Mouse (Mus musculus) thymus, postnatal 10 days (tissue): ENCODE measurements around the gene Aatk.

Experiments
- DNase-seq, 2 experiments: peaks; one replicate each; pipeline ENCODE4 v3.0.0; 2021; ENCODE audit warnings: low spot score in 2 of 2

Gene Aatk

DNA sequence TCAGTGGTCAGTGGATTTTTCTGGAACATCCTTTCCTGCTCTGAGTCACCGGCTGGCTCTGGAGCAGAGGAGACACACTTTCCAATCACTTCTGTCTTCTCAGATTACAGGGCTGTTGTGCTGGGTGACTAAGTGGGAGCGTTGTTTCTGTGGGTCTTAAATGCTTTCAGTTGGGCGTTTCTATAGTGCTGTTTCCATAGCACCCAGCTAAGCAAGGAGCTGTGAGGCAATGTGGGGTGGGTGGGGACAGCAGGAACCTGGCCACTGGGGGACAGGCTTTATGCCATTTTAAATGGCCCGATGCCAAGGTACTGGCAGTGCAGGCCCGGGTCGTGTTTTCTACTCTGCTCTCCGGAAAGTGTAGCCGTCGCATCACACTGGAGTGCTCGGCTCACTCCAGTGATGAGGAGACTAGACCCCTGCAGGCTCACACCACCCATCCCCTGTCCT lies 57.8 kb downstream of the Aatk start:
- DNase-seq, result no peak

DNA sequence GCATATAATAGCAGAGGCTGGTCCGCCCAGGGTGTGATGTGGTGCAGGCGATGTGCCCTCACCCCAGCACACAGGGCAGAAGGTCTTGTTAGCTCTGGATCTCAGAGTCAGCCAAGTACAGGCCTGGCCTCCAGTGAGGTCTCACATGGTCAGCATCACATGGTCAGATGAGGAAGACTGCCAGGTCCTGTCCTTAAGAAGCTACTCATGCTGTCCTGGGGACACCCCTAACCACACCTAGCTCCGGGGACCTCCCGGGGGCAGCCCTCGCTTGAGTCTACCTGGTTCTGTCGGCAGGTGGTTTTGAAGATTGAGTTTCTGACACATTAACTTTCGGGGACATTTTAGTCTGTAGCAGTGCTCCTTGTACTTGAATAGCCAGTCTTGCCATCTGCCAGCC lies 58.6 kb downstream of the Aatk start:
- no peak for DNase-seq

DNA sequence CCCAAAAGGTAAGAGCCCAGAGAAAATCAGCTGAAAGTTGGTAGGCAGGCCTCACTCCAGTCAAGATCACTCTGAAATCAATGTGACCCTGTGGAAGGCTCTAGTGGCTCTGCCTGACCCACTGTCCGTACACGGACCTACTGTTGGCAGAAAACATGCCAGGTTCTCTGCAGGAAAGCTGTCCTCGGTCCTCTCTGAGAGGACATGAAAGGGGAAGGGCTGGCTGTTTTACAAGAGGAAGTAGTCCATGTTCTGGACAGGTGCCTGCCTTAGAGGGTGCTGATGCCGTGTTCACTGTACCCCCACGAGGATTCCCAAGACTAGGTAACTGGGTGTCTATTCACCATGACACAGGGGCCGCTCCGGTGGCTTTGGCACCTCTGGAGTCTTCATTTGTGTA lies 59.1 kb downstream of the Aatk start:
- no peak for DNase-seq

DNA sequence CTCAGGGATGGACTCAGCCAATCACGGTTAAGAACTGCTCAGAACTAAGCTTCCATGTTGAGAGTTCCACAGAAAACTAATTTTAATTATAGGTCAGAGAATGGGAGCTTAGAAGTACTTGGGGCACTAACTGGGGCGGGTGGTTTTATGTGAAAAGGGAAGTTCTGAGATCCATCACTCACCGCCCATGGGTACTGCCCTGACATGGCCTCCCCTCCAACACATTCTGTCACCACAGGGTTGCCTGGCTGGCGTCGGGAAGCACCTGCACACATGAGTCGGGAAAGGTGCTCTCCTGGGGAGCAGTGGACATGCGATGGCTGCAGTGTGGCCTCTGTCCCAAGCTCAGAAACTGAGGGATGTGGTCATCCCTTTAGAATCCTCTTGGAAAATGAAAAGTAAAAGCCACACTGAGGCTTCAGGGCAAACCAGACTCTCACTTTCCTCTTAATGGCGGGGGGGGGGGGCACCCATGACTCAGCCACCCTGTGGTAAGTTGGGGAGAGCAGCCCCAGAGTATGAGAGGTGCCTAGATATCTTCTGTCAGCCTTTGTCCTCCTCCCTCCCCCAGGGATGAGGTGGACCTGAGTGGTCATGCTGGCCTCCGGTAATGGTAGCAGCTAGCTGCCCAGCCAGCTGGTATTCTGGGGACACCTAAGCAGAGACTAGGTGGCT lies 60.1 kb downstream of the Aatk start:
- DNase-seq, result no peak

DNA sequence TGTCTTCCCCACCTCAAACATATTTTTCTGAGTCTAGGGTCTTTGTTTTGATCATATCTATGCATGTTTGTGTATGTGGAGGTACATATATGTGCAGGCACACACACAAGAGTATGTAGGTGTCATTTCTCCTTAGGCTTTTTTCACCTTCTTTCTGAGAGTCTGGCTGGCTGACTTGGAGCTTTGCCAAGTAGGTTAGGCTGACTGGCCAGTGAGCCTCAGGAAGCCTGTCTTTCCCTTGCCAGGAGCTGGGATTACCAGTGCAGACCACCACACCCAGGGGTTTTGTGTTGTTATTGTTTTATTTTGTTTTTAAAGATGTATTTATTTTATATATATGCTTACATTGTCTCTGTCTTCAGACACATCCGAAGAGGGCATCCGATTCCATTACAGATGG lies 63.8 kb downstream of the Aatk start:
- no peak for DNase-seq

DNA sequence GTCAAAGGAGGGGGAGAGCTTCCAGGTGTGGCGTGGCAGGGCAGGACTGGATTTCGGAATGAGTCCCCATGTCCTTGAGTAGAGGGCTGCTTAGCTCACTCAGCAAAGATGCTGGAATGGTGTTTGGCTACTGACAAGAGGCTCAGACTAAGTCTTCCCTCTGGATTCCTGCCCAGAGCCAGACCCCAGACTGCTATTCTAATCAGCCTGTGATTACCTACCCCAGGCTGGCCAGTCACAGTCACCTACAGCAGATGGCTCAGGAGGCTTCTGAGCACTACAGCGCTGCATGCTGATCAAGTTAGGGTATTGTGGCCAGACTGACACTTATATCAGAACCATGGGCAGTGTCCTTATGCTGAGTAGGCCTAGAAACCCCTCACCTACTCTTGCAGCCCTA lies 64.7 kb downstream of the Aatk start:
- no peak for DNase-seq

DNA sequence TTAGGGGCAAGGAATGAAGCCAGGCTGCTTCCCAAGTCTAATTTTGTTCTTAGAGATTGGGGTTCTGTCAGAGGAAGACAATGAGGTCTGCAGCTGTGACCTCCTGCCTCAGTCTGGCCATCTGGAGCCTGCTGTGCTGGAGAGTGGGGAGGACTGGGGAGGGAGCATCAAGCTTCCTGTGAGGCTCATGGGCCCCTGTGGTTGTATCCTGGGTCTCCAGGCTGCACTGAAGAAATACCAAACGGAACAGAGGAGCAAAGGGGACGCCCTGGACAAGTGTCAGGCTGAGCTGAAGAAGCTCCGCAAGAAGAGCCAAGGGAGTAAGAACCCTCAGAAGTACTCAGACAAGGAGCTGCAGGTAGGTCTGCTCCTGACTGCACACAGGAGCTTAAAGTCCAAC lies 65.2 kb downstream of the Aatk start:
- no peak for DNase-seq

DNA sequence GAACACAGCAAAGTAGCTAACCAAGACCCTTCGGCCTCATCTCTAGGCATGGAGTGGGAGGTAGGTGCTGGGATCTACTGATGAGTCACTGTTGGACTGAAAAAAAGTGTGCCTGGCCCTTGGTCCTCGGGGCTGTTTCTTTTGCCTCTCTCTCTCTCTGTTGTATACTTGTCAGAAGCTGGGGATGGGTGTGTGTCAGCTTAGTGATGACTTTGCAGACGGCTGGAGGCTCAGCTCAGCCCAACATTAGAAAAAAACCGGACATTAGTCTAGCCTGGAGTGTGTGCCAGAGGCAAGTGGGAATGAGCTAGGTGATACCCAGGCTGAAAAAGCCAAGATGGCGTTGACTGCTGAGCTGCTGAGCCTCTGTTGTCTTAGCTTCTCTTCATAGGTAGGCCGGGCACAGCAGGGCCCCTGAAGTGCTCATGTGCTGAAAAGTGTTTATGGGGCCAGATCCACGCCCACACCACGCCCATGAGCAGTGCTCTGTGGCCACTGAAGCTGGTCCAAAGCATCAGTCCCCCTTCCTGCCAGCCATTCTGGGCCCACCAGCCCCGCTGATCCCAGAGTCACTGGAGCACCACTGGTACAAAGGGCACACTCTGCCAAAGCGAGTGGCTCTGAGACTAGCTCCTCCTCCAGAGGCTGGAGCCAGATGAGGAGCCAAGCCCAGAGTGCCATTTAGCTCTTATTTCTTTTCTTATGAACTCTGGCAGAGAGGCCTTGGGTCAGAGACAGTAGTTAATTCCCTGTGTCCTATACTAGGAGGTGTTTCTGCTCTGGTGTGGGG lies 67.2 kb downstream of the Aatk start:
- no peak for DNase-seq

DNA sequence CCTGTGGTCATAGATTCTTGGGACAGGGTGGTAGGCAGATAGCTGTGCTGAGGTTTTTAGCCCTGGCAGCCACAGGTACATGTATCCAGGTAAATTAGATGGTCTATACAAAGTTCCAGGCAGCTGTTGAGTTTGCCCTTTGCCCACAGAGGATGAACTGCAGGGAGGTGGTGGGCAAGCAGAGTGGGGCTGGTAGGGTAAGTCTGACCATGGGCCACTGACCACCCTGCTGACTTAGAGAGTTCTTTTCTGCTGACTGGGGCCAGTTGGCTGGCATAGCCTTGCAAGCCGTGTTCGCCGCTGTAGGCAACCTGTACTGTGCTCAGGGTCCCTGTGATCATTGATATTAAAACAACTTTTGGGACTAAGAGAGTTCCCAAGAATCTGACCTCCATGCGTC lies 68.3 kb downstream of the Aatk start:
- DNase-seq, result no peak

DNA sequence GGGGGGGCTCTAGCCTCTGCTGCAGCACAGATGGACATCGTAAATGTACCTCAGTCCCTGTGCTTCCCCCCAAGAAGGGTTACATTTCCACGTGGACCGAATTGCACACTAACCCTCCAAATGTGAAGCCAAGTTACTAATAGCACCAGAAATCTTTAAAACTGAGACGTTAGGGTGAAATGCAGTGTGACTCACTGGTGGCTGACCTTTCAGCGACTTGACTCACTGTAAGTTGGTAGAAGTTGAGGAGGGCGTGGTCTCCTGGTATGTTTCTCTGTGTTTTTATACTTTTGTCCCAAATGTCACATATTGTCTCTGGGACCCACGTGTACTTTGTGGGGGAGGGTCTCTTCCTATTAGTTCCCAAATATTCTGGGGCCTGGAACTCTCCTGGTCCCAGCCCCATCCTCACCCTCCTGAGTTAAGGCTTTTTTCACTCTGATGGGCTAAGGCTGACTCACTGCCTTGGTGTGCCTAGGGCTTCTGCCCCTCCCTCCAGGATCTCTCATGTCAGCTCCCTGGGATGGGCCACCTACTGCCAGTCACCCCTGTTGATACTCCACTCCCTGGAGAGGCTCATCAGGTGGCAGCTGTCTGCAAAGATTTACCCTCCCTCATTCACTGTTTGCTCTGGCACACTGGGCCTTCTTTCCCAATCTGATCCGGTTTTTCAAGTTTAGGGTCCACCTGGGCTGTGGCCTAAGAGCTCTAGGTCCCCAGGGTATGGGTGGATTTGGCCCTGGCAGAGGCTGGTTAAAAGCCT lies 71.0 kb downstream of the Aatk start:
- DNase-seq, result no peak

DNA sequence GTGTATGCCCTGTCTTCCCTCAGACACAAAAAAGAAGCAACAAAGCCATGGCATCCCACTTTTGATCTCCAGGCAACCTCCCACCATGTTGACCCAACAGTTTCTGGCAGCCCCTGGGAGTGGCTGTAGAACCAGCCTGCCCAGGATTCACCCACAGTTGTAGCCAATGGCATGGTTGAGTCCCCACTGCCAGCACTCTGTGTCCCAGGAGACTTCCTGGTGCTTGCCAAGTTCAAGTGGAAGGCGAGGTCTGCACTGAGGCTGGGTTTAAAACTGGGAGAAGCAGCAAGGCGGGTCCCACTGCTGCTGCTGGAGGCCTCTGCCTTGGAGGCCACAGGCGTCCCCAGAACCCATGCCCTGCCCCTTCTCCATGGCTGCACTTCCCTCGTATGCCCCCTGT lies 73.2 kb downstream of the Aatk start:
- DNase-seq, result no peak

DNA sequence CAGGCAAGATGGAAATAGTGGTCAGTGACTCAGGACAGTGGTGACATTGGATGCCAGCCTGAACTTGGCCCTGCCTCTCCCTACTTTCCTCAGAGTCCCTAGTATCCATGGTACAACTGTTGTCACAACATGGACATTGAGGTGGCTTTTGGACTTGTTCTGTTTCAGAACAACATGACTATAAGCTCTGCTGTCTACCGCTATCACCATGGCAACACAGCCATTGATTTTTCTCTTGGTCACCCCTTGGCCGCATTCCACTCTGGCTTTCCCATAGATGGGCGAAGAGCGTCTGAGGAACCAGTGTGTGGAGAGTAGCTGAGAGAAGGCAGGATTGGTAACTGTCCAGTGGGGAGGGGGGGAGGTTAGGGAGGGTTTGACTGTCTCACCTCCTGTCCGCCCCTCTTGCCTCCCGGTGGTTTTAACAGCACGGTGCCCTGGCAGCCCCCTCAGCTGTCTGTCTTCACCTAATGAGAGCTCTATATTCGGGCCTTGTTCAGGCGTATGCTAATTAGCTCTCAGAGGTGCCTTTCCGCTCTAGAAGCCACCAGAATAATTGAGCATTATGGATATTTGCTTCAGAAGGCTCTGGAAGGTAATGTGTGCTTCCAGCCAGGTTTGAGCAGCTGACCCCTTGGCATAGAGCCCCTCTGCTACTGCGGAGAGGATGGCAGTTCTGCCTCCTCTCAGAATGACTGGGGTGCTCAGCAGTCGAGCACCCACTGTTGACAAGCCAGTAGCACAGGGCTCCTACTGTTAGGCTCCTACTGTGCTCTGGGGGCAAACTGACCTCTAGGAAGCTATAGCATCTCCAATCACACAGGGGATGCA lies 76.7 kb downstream of the Aatk start:
- DNase-seq, result no peak

DNA sequence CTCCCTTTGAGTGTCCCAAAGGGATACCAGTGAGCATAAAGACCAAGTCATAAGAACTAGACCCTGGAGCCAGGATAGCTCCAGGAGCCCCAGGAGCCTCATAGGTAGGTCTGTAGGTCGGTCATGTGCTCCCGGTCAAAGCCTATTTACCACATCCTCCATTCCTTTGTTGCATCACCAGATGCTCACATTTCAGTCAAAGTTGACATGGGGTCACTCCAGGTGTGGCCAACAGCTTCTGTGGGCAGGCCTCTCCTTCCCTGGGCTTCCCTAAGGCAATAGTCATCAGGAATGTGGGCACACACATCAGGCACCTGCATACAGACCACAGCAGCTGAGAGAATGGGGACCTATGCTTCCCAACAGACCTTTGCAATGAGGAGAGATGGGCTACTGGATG lies 79.1 kb downstream of the Aatk start:
- no peak for DNase-seq

DNA sequence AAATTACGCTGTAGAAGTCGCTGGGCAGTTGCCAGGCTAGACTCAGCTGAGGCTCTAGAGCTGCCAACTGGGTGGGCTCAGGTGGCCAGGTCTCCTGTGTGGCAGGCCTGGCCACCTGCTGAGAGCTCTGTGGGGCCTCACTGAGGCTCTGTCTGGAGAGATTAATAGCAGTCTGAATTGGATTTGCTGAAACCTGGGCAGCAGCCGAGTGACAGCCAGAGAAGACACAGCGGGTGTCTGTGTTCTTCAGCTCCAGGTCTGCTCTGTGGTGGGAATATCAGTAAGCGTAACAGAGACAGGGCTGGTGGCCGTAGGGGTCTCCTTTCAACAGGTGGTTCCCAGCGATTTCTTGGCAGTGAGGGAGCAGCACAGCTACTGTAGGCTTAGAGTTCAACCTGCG lies 79.6 kb downstream of the Aatk start:
- no peak for DNase-seq

DNA sequence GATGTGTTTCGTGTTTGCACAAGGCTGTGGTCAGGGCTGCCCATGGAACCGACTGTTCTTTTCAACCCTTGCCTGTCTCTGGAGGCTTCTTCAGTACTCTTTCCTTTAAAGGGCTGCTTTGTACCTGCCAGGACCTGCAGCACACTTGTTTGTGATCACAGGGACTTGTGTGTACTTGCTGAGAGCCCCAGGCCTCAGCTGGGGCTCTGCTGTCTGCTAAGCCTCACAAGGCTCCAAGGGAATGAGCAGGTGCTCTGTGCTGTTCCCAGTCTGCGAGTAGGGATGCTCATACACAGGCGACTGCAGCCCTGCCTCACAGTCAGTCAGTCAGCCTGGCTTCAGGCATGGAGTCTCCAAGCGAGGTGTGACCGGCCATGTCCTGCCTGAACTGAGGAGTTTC lies 80.7 kb downstream of the Aatk start:
- no peak for DNase-seq

DNA sequence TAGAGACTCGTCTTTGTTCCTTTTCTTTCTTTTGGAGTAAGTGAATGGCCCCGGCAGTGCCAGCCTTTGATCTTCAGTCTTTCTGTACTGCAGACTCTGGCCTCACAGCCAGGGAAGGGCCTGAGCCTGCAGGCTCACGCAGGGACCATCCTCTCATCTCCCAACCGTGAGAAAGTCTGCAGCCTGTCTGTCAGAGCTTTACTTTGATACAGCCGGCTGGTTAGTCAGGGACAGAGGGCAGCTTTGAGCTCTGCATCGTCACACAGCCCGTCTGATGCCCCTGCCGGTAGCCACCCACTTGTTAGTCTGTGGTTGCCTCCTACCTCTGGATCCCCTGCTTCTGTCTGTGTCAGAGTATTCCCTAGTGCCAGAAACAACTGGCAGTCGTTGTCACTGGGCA lies 81.9 kb downstream of the Aatk start:
- DNase-seq, result no peak

DNA sequence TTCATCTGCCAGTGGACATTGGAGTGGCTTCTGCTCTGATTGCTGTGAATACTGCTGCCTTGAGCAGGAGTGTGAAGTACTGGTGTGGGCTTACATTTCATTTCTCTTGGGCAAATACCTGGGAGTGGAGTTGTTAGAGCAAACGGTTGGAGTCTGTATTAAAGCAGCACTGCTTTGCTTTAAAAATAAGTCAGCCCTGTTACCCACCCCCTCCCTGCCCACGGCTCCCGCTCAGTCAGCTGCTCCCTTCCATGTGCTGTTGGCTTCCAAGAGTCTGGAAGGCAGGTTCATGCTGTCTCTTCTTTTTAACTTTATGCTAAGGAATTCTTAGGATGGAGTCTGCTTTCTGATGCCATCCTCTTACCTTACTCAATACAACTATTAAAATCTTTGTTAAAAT lies 85.5 kb downstream of the Aatk start:
- DNase-seq, result no peak

DNA sequence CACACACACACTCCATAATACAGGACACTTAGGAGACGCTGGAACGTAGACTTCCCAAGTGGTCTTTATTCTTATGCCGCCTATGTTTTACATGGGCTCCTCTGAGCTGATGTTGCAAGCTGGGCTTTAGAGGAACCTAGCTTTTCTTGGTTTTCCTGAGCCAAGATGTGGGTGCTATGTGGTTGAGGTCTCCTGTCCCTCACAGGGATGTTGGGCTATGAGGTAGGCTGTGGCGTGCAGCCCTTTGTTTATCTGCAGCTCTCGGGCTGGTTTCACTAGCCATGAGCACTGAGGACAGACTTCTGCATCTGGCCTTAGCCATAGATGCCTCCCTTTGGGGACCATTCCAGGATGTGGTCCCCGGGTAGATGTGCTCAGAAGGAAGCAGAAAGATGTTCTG lies 86.3 kb downstream of the Aatk start:
- DNase-seq, result no peak

DNA sequence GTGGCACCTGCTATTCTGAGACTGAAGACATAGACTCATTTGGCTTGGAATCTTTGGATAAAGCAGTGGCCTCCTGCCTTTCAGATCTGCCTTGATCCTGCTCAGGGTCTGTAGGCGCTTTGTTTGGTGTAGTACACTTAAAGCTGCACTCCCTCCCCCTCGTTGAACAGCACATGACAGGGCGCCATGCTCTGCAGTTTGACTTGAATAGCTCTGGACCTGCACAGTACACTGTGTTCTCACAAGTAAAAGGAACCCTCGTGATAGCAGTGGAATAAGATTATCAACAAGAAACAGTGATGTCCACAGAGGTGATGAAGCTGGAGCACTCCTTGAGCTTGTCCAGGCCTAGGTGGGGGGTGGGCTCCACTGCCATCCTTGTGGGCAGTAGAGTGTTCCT lies 87.3 kb downstream of the Aatk start:
- DNase-seq, result no peak

DNA sequence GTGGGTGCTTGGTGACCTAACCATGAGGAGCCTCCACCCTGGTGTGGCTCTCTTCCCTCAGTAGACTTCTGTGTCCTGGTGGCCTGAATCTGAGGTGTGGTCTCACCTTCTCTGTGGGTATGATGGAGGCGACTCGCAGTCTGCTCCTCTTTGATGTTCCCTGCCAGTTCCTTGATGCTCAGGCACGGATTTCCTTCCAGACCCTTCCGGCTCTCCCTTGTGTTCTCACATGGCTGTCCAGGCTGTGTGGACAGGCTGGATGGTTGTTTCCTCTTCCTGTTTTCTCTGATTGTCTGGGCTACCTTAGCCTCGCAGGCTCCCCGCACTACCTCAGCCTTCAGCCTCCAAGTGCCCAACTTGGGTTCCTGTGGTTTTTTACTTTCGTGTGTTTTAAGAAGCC lies 88.1 kb downstream of the Aatk start:
- no peak for DNase-seq
